Mouse (Mus musculus): ENCODE measurements around the gene Gabpb1. TPM values are rescaled to one million over a fixed set of nuclear protein-coding genes. Genes with fewer than 3 reads are reported as not detected.

Gabpb1 gene
- polyA plus RNA-seq (2012; rRNA removed): 4.7 and 4.8 TPM in 2 replicates

GRCm38 (mm10) chr2:126676122-126676515 lies at the start of gene Gabpb1:
Gene Gabpb1 (minus strand): TSS chr2:126676337.

GRCm38 (mm10) chr2:126706759-126707437 lies 30.8 kb upstream of the Gabpb1 start, which contains the start of gene Usp8:
Gene Usp8 (plus strand): TSS chr2:126707328.

DNA sequence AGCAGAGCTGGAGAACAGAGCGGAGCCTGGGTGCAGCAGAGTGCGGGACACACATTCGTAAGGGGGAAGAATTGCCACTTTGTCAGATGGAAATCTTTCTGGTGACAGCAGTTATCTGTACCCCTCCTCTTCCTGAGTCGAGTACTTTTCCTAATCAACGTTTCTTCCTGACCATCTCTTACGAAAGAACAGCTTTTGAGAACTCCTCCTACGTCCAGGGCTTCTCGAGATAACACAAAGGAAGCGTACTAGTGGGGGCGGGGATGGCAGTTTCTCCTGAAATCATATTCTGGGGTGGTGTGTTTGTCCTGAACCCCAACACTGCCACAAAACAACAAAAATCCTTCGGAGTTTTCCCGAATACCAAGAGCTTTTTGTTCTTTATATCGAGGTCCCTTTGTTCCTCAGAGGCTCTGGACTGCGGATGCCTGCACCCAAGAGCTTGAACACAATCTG lies 56.9 kb downstream of the Gabpb1 start, which contains the start of gene Hdc:
Gene Hdc (minus strand): TSS at position 51 of the 456 bp plus-strand sequence.

Other genes with a start within 250 kb of the Gabpb1 start
- 0.07 and 0.14 TPM in 2 replicates for gene Atp8b4, start 175.7 kb downstream of the Gabpb1 start, polyA plus RNA-seq (2012; rRNA removed)
- 4.2 and 4.8 TPM in 2 replicates for gene Slc27a2, start 123.9 kb downstream of the Gabpb1 start, polyA plus RNA-seq (2012; rRNA removed)
- 0.42 and 0.64 TPM in 2 replicates for gene Hdc, start 57.0 kb downstream of the Gabpb1 start, polyA plus RNA-seq (2012; rRNA removed)
- 10.6 and 11.0 TPM in 2 replicates for gene Usp8, start 31.0 kb upstream of the Gabpb1 start, polyA plus RNA-seq (2012; rRNA removed)
- 0.23 and 0.67 TPM in 2 replicates for gene Usp50, start 107.1 kb upstream of the Gabpb1 start, polyA plus RNA-seq (2012; rRNA removed)
- gene Trpm7, start 199.9 kb upstream of the Gabpb1 start, polyA plus RNA-seq (2012; rRNA removed): 2.2 and 2.4 TPM in 2 replicates

Measured in colon, adult 2 months (tissue).